Mouse (Mus musculus): ENCODE data around the gene Gm9844. TPM values are rescaled to one million over a fixed set of nuclear protein-coding genes. Genes with fewer than 3 reads are reported as not detected.

Gene Gm9844
- total and polyA plus RNA-seq, 2 experiments from 2014 or later: 13.5 to 44.4 TPM

GRCm38 (mm10) chr7:24850162-24850561 lies 11.9 kb upstream of the Gm9844 start:
- Histone ChIP-seq H3K4me3 (ENCODE audit: low read depth, low read length) (no peak overlapping the region), H3K4me1 (ENCODE audit: insufficient read depth, low read length) (no peaks in the 10 kb centered on the region), H3K27ac (ENCODE audit: low read depth, low read length) (no peak overlapping the region), H3K27me3 (ENCODE audit: insufficient read depth, low read length) (no peaks in the 10 kb centered on the region), H3K4me2 (ENCODE audit: low read depth, low read length, poor library complexity, severe bottlenecking) (no peak overlapping the region), H3K9me3 (ENCODE audit: low read length) (no peaks in the 10 kb centered on the region), H3K9ac (replicated peaks; ENCODE audit: low read length, poor library complexity, severe bottlenecking) (no peak overlapping the region), H3K36me3 (ENCODE audit: insufficient read depth, low read length) (no peaks in the 10 kb centered on the region)
- no peak for TF ChIP-seq CTCF (IDR thresholded peaks at IDR 0.05)
- DNase-seq (ENCODE audit: low spot score) (no peak), ATAC-seq (ENCODE audit: low FRiP score) (no peak)
- 26% methylated on average over 5 of the region's 5 CpGs for WGBS

DNA sequence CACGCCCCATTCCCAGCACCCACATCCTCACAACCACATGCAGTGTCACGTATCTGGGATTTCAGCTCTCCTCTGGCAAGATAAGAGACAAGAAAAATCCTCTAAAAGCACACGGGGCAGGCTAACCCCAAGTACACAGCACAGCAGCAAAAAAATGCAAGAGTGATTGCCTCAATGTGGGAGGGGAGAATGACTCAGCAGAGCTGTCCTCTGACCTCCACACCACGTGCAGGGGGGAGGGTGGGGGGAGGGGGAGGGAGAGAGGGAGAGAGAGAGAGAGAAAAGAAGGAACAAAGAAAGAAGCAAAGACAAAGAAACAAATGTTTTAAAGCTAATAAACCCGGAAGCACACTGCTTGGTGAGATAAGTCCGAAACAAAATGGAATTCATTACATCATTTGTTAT lies 11.1 kb upstream of the Gm9844 start:
- Histone ChIP-seq H3K9me3 (ENCODE audit: low read length) (no peaks in the 10 kb centered on the region), H3K9ac (replicated peaks; ENCODE audit: low read length, poor library complexity, severe bottlenecking) (no peak overlapping the region), H3K4me1 (ENCODE audit: insufficient read depth, low read length) (no peaks in the 10 kb centered on the region), H3K4me2 (ENCODE audit: low read depth, low read length, poor library complexity, severe bottlenecking) (no peak overlapping the region), H3K27me3 (ENCODE audit: insufficient read depth, low read length) (no peaks in the 10 kb centered on the region), H3K4me3 (ENCODE audit: low read depth, low read length) (no peak overlapping the region), H3K36me3 (ENCODE audit: insufficient read depth, low read length) (no peaks in the 10 kb centered on the region), H3K27ac (ENCODE audit: low read depth, low read length) (no peak overlapping the region)
- ATAC-seq (ENCODE audit: low FRiP score): no peak
- TF ChIP-seq CTCF (IDR thresholded peaks at IDR 0.05): no peak
- no peak for DNase-seq (ENCODE audit: low spot score)
- 35% methylated on average over 6 of the region's 6 CpGs for WGBS

GRCm38 (mm10) chr7:24851596-24852325 lies 10.3 kb upstream of the Gm9844 start:
- ATAC-seq (ENCODE audit: low FRiP score) (no peak), DNase-seq (ENCODE audit: low spot score) (no peak)
- H3K27ac ChIP-seq (ENCODE audit: low read depth, low read length): no peak overlapping the region
- H3K9me3 ChIP-seq (ENCODE audit: low read length): no peaks in the 10 kb centered on the region
- no peaks in the 10 kb centered on the region for H3K27me3 ChIP-seq (ENCODE audit: insufficient read depth, low read length)
- H3K4me3 ChIP-seq (ENCODE audit: low read depth, low read length): no peak overlapping the region
- no peaks in the 10 kb centered on the region for H3K4me1 ChIP-seq (ENCODE audit: insufficient read depth, low read length)
- H3K9ac ChIP-seq (replicated peaks; ENCODE audit: low read length, poor library complexity, severe bottlenecking): no peak overlapping the region
- TF ChIP-seq CTCF (IDR thresholded peaks at IDR 0.05): no peak
- WGBS: 86% methylated on average over 5 of the region's 5 CpGs
- H3K36me3 ChIP-seq (ENCODE audit: insufficient read depth, low read length): no peaks in the 10 kb centered on the region
- H3K4me2 ChIP-seq (ENCODE audit: low read depth, low read length, poor library complexity, severe bottlenecking): no peak overlapping the region

DNA sequence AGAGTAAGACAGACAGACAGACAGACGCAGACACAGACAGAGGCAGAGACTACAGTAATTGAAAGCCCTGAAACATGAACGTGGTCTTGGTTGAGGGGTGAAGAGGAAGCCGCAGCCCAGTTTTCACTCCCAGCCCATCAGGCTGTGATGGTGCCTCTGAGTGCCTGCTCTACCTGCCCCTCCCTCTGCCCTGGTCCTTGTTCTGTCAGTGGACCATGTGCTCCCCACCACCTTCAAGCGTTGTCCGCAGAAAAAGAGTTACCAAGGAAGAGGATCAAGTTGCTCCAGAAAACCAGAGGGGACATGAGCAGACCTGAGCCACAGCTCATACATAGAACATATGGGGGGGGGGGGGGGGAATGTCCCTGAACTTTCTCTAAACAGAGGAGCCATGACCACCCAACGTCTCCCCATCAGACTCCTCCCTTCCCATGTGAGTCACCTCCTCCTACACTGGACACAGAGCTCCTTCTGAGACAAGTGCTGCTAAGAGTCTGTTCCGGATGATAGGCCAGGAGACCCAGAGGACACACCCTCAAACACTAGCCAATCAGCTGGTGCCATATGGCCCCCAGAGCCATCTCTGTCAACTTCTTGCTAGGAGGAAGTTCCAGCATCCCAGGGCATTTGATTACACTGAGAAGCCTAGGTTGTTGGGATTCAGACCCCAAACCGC lies 9.3 kb upstream of the Gm9844 start:
- no peak for TF ChIP-seq CTCF (IDR thresholded peaks at IDR 0.05)
- no peak overlapping the region for H3K27ac ChIP-seq (ENCODE audit: low read depth, low read length)
- no peaks in the 10 kb centered on the region for H3K27me3 ChIP-seq (ENCODE audit: insufficient read depth, low read length)
- no peak overlapping the region for H3K4me3 ChIP-seq (ENCODE audit: low read depth, low read length)
- DNase-seq (ENCODE audit: low spot score) (no peak), ATAC-seq (ENCODE audit: low FRiP score) (no peak)
- no peaks in the 10 kb centered on the region for H3K36me3 ChIP-seq (ENCODE audit: insufficient read depth, low read length)
- no peak overlapping the region for H3K9ac ChIP-seq (replicated peaks; ENCODE audit: low read length, poor library complexity, severe bottlenecking)
- WGBS: 73% methylated on average over 8 of the region's 8 CpGs
- no peak overlapping the region for H3K4me2 ChIP-seq (ENCODE audit: low read depth, low read length, poor library complexity, severe bottlenecking)
- no peaks in the 10 kb centered on the region for H3K4me1 ChIP-seq (ENCODE audit: insufficient read depth, low read length)
- no peaks in the 10 kb centered on the region for H3K9me3 ChIP-seq (ENCODE audit: low read length)

GRCm38 (mm10) chr7:24853233-24853563 lies 8.8 kb upstream of the Gm9844 start:
- ATAC-seq (ENCODE audit: low FRiP score): no peak
- no peaks in the 10 kb centered on the region for H3K4me1 ChIP-seq (ENCODE audit: insufficient read depth, low read length)
- no peak for DNase-seq (ENCODE audit: low spot score)
- H3K27ac ChIP-seq (ENCODE audit: low read depth, low read length): no peak overlapping the region
- no peaks in the 10 kb centered on the region for H3K36me3 ChIP-seq (ENCODE audit: insufficient read depth, low read length)
- no peak overlapping the region for H3K9ac ChIP-seq (replicated peaks; ENCODE audit: low read length, poor library complexity, severe bottlenecking)
- no peaks in the 10 kb centered on the region for H3K9me3 ChIP-seq (ENCODE audit: low read length)
- no peak overlapping the region for H3K4me3 ChIP-seq (ENCODE audit: low read depth, low read length)
- H3K4me2 ChIP-seq (ENCODE audit: low read depth, low read length, poor library complexity, severe bottlenecking): no peak overlapping the region
- TF ChIP-seq CTCF (IDR thresholded peaks at IDR 0.05): no peak
- no peaks in the 10 kb centered on the region for H3K27me3 ChIP-seq (ENCODE audit: insufficient read depth, low read length)

GRCm38 (mm10) chr7:24853695-24854094 lies 8.3 kb upstream of the Gm9844 start:
- no peak overlapping the region for H3K4me2 ChIP-seq (ENCODE audit: low read depth, low read length, poor library complexity, severe bottlenecking)
- ATAC-seq (ENCODE audit: low FRiP score) (no peak), DNase-seq (ENCODE audit: low spot score) (no peak)
- H3K27me3 ChIP-seq (ENCODE audit: insufficient read depth, low read length): no peaks in the 10 kb centered on the region
- 45% methylated on average over 7 of the region's 7 CpGs for WGBS
- no peaks in the 10 kb centered on the region for H3K36me3 ChIP-seq (ENCODE audit: insufficient read depth, low read length)
- no peak overlapping the region for H3K27ac ChIP-seq (ENCODE audit: low read depth, low read length)
- no peak overlapping the region for H3K9ac ChIP-seq (replicated peaks; ENCODE audit: low read length, poor library complexity, severe bottlenecking)
- no peak for TF ChIP-seq CTCF (IDR thresholded peaks at IDR 0.05)
- no peaks in the 10 kb centered on the region for H3K4me1 ChIP-seq (ENCODE audit: insufficient read depth, low read length)
- H3K4me3 ChIP-seq (ENCODE audit: low read depth, low read length): no peak overlapping the region
- no peaks in the 10 kb centered on the region for H3K9me3 ChIP-seq (ENCODE audit: low read length)

Measured in midbrain, postnatal 0 days (tissue).